Mouse (Mus musculus) kidney, adult 9 months (tissue): ENCODE measurements around the gene Grid2.

Experiments used
- DNase-seq: peaks from one replicate; pipeline ENCODE4 v3.0.0; 2022

Grid2 gene

DNA sequence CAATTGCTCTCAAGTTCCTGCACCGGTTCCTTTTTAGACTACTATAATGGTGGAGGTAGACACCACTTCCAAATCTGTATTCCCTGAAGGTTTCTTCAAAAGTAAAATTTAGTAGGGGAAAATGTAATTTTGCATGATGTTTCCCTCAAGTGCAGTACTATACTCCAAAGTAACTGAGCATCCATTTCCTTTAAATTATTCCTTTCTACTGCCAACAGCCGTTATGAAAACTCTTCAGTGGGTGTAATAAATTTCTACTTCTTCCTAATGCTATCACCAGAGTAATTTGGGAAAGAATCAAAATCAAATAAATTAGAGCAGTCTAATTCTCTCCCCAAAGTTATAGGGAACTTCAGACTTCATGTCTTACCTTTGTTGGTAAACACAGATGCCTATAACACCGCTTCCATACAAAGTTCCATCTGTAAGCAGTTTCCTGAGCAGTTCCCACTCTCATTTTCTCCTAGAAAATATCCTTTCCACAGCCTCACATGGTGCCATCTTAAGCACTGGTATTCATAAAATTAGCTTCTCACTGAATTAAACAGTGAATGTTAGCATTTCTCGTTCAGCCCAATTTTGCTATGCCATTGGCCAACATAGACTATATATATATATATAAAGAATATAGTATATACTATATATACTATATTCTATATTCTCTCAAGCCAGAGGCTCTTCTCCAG, 1142.9 kb downstream of the Grid2 start:
- no peak for DNase-seq

- no peak for DNase-seq
Observed at GRCm38 (mm10) chr6:64427658-64428057, 1172.0 kb downstream of the Grid2 start.

DNA sequence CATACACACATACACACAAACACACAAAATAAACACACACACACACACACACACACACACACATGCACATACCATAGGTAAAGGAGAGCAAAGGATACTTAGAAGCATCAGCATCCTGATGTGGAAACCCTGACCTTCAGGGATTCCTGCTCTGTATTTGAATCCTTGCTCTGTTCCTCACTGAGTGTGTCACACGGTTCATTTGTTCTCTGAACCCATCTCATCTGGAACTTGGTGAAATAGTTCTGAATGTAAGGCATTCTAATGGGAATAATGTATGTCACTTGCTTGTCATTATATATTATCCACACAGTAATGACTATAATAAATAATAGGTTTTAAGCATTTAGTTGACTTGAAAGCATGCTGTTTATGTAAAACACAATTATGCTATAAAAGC, 1173.2 kb downstream of the Grid2 start:
- no peak for DNase-seq

DNA sequence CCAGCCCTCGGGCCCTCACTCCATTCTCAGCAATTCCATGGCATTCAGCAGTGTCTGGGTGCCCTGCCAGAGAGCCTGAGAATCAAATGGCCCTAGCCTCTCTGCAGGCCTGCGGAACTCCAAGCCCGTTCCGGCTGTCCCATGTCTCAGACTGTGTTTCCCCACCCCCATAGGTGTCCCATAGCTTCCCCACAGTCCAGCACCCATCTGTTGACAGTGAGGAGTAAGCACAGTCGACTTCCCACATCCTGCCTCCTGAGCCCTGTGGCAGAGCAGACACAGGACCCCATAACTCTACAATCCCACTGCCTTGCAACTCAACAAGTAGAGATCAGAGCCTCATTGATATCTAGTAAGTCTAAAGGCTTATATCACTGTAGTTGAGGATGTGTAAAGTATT, 1192.5 kb downstream of the Grid2 start:
- no peak for DNase-seq

- DNase-seq = no peak
Observed at GRCm38 (mm10) chr6:64448864-64449355, 1193.2 kb downstream of the Grid2 start.

GRCm38 (mm10) chr6:64450770-64451169, 1195.1 kb downstream of the Grid2 start:
- DNase-seq = no peak

- DNase-seq = no peak
Observed at GRCm38 (mm10) chr6:64479884-64480283, 1224.2 kb downstream of the Grid2 start.

- DNase-seq = no peak
Observed at GRCm38 (mm10) chr6:64480592-64480991, 1224.9 kb downstream of the Grid2 start.

DNA sequence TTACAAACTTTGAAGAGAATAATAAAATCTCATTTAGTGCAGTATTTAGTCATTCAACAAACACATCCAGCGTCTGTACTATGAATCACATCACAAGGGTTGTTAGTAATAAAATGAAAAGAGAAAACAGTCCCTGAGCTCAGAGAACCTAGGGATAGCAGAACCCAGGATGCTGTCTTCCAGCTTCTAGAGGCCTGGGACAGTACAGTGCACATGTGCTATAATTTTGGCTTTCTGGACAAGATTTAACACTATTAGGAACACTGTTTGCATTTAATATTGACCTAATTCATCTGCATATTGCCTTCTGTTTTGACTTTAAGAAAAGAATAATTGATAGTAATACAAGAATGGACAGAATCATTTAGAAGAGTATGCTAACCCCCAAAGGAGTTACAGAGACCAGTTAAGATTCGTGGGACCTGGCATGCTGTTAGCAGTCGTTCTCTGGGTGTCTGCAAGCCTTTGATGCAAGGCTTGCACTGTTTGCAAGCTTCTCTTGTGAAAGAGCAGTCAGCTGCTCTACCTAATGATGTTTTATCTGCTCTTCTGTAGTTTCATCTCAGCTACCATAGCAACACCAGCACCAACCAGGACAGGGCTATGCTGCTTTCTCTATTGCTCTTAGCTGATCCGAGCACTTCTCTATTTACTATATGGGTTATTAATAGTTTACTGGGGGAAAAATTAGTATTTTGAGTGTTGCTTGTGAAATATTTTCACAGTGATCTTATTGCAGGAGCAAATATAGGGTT, 1234.8 kb downstream of the Grid2 start:
- DNase-seq = no peak

DNA sequence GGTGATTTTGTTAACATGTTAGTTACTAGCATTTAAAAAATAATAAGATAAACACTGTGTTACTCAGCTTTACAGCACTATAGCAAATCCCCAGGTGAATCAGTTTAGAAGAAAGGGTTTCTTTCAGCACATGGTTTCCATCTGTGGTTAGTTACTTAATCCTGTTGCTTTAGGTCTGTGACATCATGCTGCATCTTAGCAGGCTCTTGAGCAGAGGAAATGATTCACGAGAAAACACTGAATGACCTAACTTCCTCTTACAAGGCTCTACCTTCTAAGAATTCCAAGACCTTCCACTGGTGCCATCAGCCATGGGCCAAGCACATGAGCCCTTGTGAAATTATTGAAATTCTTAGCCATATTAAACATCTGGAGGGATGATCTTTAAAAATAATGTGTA, 1248.7 kb downstream of the Grid2 start:
- DNase-seq = no peak

DNA sequence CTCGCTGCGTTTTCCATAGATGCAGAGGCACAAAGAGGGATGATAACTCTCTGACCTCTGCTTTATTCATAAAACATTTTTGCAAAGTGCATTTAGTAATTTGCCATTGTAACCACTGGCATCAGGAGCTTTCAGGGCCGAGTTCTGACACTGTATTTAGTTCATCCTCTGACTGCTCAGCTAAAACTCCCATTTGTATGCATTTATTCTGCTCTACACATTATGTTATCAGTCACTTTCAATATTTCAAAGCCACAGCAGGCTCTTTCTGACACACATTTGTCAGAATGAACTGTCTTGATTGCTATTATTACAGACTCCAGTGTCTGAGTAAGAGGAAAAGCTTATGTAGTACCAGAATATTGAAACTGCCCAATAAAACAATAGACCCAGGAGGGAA, 1286.5 kb downstream of the Grid2 start:
- no peak for DNase-seq

- no peak for DNase-seq
Observed at GRCm38 (mm10) chr6:64553645-64554044, 1298.0 kb downstream of the Grid2 start.

DNA sequence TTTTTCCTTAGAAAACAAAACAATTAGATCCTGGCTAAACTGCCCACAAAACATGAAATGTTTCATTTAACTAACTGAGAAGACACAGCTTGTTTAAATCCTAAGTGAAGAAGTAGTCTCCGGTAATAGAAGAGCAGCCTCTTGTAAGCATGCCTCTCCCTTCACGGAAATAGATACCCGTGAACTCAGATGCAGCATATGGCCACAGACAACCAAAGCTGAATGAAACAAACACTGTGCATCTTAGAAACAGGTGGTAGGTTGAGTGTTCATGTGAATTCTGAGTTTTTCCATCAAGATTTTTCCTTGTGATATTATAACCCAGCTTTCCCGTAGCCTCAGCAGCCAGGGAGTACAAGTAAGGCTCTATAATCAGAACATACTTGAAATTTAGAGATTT, 1299.5 kb downstream of the Grid2 start:
- no peak for DNase-seq

GRCm38 (mm10) chr6:64568599-64568998, 1312.9 kb downstream of the Grid2 start:
- peak; percentile 1 for DNase-seq

DNA sequence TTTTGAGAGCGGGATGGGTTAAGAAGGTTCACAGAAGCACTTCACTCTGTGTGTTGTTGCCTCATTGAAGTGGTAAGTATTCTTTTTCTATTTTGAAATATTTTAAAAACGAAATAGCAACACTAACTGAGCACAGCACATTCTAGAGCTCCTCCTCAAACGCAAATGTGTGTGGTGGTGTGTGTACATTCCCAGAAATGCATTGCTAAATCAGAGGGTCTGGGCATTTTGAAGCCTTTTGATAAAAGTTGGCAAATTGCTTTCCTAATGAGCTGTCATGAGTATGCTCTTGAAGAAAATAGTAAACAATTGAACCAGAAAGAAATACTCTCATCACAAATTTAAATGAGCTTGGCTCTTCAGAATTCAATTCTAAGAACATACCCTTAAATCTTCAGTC, 1325.7 kb downstream of the Grid2 start:
- DNase-seq = no peak

- no peak for DNase-seq
Observed at GRCm38 (mm10) chr6:64588487-64589205, 1333.0 kb downstream of the Grid2 start.

DNA sequence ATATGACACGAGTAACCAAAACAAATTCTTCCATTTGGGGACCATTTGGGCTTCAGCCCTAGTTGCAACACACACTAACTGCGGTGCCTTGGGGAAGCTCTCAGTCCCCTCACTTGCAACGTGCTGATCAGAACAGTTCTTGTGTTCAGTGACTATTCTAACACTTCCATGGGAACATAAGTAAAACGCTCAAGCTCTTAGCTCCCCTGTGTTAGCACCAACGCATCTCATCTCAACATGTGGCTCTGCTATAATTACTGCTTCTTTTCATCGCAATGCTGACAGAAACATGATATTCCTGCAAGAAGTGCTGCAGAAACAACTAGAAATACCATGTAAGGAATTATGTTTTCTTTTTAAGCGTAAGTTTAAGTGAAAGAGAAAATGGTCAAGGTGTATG, 1340.6 kb downstream of the Grid2 start:
- no peak for DNase-seq

DNA sequence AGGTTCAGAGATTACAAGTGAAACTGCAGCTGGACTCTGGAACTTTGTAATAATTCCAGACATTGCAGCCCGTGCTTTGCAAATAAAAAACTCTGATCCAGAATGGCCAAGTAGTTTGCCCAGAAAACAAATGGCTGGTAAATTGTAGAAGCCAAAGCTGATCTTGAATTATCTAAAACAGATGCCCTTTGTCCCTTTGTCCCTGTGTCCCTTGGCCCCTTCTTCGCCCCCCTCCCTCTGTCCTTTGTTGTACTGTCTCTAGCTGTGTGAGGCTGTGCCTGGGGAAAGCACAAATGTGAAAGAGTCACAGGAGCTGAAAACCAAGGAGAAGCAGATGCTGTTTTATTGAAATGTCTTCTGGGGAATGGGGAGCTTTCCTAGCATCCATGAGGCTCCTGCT, 1341.2 kb downstream of the Grid2 start:
- no peak for DNase-seq

DNA sequence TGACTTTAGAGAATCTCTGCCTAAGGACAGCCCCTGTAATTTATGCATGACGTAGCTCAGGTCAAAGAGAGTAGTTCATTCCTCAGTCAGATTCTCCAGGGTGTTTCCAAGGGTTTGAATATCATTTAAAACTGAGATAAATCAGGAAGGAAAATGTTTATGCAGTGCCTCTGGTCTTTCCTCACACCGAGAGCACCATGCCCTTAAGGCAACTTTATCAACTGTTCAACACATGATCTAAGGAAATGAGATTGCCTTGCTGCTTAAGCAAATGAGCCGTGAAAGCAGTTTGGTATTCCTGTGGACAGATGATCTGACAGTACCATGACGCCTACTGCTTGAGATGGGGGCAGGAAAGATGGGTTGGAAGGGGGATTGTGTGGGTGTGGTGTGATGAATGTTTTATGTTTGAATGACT, 1342.5 kb downstream of the Grid2 start:
- no peak for DNase-seq

DNA sequence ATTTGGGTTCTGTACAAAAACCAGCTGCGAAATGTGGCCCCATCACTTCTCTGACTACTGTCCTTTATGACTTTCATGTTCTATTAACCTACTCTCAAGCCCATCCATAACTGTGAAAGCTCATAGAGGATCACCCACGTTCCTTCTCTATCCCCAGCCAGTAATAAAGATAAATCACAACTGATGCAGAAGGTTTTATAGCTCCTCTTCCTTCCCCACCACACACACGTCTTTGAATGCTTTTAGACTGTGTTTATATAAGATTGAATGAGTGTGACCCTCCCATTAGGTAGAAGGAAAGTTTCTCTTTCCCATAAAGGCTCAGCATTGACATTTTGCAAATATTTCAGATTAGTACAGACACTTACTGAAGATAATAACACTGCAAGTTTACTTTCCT, 1350.1 kb downstream of the Grid2 start:
- no peak for DNase-seq

GRCm38 (mm10) chr6:64607041-64607440, 1351.4 kb downstream of the Grid2 start:
- DNase-seq = no peak

- peak; percentile 12 for DNase-seq
Observed at GRCm38 (mm10) chr6:64607942-64608341, 1352.3 kb downstream of the Grid2 start.

DNA sequence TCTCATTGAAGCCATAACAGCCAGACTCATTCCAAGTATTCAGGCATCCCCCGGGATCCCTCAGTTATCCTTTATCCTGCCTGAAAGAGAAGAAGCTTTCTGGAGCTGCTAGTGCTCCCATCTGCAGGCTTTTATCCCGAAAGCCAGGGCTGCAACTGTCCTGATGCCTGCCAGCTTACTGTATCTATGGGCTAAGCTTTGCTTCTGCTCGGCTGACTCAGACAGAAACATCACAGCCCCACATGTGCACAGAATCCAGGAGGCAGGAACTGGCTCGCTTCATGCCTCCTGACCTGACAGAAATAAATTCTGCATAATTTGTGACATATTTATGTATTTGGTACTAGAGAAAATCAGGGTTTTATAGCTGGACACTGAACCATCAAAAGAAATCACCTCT, 1361.2 kb downstream of the Grid2 start:
- DNase-seq = no peak
